9 mouse cellular contexts compared by ENCODE assay signal in genomic region chr12:102524760-102525159, GRCm38 (mm10). TPM values are rescaled to one million over a fixed set of nuclear protein-coding genes. Genes with fewer than 3 reads are reported as not detected.
A peak's percentile ranks its signal among the peaks of the same experiment; 100 is the strongest.
DNase-seq lines count a peak whose midpoint lies in the region; ATAC-seq and TF ChIP-seq lines count a peak whose summit lies in the region.
"Had no signal": no experiment of that assay in that cellular context is flagged by ENCODE, and none has a peak within 500 bp of the region (broad histone marks: within the 10 kb centered on the region; RNA-seq: fewer than 3 reads in every experiment).

No protein-coding gene starts in this region.

- TF ChIP-seq POLR2A in kidney, adult 2 months (IDR thresholded peaks at IDR 0.05; ENCODE audit: low read depth, low read length): no peak
- no peak for TF ChIP-seq POLR2A in ES-Bruce4 (IDR thresholded peaks at IDR 0.05; ENCODE audit: insufficient read depth, low read length)
- TF ChIP-seq POLR2A in lung, adult 2 months (IDR thresholded peaks at IDR 0.05; ENCODE audit: borderline replicate concordance, extremely low read depth, low read depth, low read length): no peak

- no peak overlapping the region for H3K4me2 ChIP-seq in forebrain, postnatal 0 days (ENCODE audit: low read depth)
- H3K4me2 ChIP-seq: liver, embryonic 15.5 days had no signal

- H3K4me3 ChIP-seq in kidney, adult 2 months (ENCODE audit: insufficient read depth, low read depth, low read length): no peak overlapping the region
- no peak overlapping the region for H3K4me3 ChIP-seq in ES-Bruce4 (ENCODE audit: low read depth, low read length)
- no peak overlapping the region for H3K4me3 ChIP-seq in forebrain, postnatal 0 days (ENCODE audit: low read depth, low read length)
- no peak overlapping the region for H3K4me3 ChIP-seq in lung, adult 2 months (replicated peaks; ENCODE audit: extremely low read depth, low read depth, low read length)
- H3K4me3 ChIP-seq: liver, embryonic 15.5 days had no signal

- H3K27me3 ChIP-seq in kidney, adult 2 months (replicated peaks; ENCODE audit: control insufficient read depth, insufficient read depth, low read length): no peaks in the 10 kb centered on the region
- H3K27me3 ChIP-seq in ES-Bruce4 (ENCODE audit: control insufficient read depth, insufficient read depth, low read length, poor library complexity, severe bottlenecking): no peaks in the 10 kb centered on the region
- H3K27me3 ChIP-seq in forebrain, postnatal 0 days (ENCODE audit: insufficient read depth, low read length): no peaks in the 10 kb centered on the region
- H3K27me3 ChIP-seq: liver, embryonic 15.5 days had no signal

- H3K36me3 ChIP-seq in kidney, adult 2 months (ENCODE audit: control insufficient read depth, insufficient read depth, low read length): no peaks in the 10 kb centered on the region
- no peaks in the 10 kb centered on the region for H3K36me3 ChIP-seq in ES-Bruce4 (ENCODE audit: control insufficient read depth, insufficient read depth, low read length, poor library complexity, severe bottlenecking)
- H3K36me3 ChIP-seq in forebrain, postnatal 0 days (ENCODE audit: insufficient read depth): no peaks in the 10 kb centered on the region
- H3K36me3 ChIP-seq: liver, embryonic 15.5 days had no signal

- peak; percentile 54 for ATAC-seq in forebrain, postnatal 0 days
- ATAC-seq in monocyte, adult 5-6 weeks (replicated peaks; ENCODE audit: insufficient number of reproducible peaks, low FRiP score, low TSS enrichment, poor library complexity, severe bottlenecking): no peak

- peak; percentile 51 for TF ChIP-seq CTCF in kidney, adult 2 months (conservative IDR thresholded peaks at IDR 0.05; ENCODE audit: insufficient read depth, insufficient read length, low read depth, low read length)
- TF ChIP-seq CTCF in ES-Bruce4 (IDR thresholded peaks at IDR 0.05; ENCODE audit: low read depth, low read length): peak; percentile 54
- TF ChIP-seq CTCF in forebrain, postnatal 0 days (IDR thresholded peaks at IDR 0.05; ENCODE audit: low read depth): peak; percentile 53
- TF ChIP-seq CTCF in lung, adult 2 months (IDR thresholded peaks at IDR 0.05; ENCODE audit: insufficient read depth, low read length): peak; percentile 29; the same call in 1 of the 2 replicates

- H3K4me1 ChIP-seq in kidney, adult 2 months (ENCODE audit: control insufficient read depth, insufficient read depth, low read length): no peaks in the 10 kb centered on the region; the same call in 1 of the 2 replicates
- H3K4me1 ChIP-seq in ES-Bruce4 (ENCODE audit: control insufficient read depth, insufficient read depth, low read length): no peaks in the 10 kb centered on the region
- no peaks in the 10 kb centered on the region for H3K4me1 ChIP-seq in forebrain, postnatal 0 days (ENCODE audit: insufficient read depth)
- H3K4me1 ChIP-seq in lung, adult 2 months (ENCODE audit: control insufficient read depth, insufficient read depth, low read length): peaks cover 8% of the 10 kb centered on the region

- H3K9ac ChIP-seq in ES-Bruce4 (ENCODE audit: low read depth, poor library complexity, severe bottlenecking): no peak overlapping the region
- H3K9ac ChIP-seq in forebrain, postnatal 0 days: no peak overlapping the region
- H3K9ac ChIP-seq: liver, embryonic 15.5 days had no signal

- no peak for TF ChIP-seq EP300 in ES-Bruce4 (IDR thresholded peaks at IDR 0.05; ENCODE audit: insufficient read depth, low read depth, low read length)

- H3K9me3 ChIP-seq in ES-Bruce4 (replicated peaks; ENCODE audit: control insufficient read depth, insufficient read depth, low read length, poor library complexity, severe bottlenecking): no peaks in the 10 kb centered on the region
- no peaks in the 10 kb centered on the region for H3K9me3 ChIP-seq in forebrain, postnatal 0 days (ENCODE audit: low read length)
- H3K9me3 ChIP-seq: liver, embryonic 15.5 days had no signal

- peak; percentile 55 for DNase-seq in kidney, adult 2 months
- DNase-seq in kidney, adult 11 months: no peak
- DNase-seq in adrenal gland, postnatal 36 days: peak; percentile 46 to 56
- peak; percentile 52 for DNase-seq in forebrain, postnatal 0 days
- no peak for DNase-seq in lung, adult 2 months
- DNase-seq in layer of hippocampus, adult 9-10 months (ENCODE audit: low spot score): no peak

- WGBS in kidney, adult 2 months: 17% methylated on average over 6 of the region's 6 CpGs
- 24% methylated on average over 6 of the region's 6 CpGs for WGBS in forebrain, postnatal 0 days
- 26% methylated on average over 6 of the region's 6 CpGs for WGBS in lung, adult 2 months

- H3K27ac ChIP-seq in kidney, adult 2 months (ENCODE audit: insufficient read depth, low read depth, low read length): no peak overlapping the region
- no peak overlapping the region for H3K27ac ChIP-seq in ES-Bruce4 (ENCODE audit: insufficient read depth, low read length)
- H3K27ac ChIP-seq in forebrain, postnatal 0 days (ENCODE audit: low read depth, low read length): no peak overlapping the region
- H3K27ac ChIP-seq: liver, embryonic 15.5 days had no signal

RNA-seq across cellular contexts. Expression of gene Chga, which starts 30.0 kb away (rescaled TPM):
- polyA plus RNA-seq in kidney, adult 2 months (2012; rRNA removed): 0.31 and 1.2 TPM in 2 replicates
- 4.4 and 4.5 TPM in 2 replicates for polyA plus RNA-seq in ES-Bruce4 (2011; ENCODE audit: insufficient read depth, insufficient read length, low read depth, missing spikeins)
- total RNA-seq in adrenal gland, postnatal 36 days (2021): 1,000 to 10,000 TPM; 1,253 to 1,514 TPM
- 108 and 123 TPM in 2 replicates for total RNA-seq in forebrain, postnatal 0 days (2014; rRNA removed)
- polyA plus RNA-seq in forebrain, postnatal 0 days (2015; fragmentation: Nextera tagmentation; extraction: Ambion mirVana): 130 and 171 TPM in 2 replicates
- 0.25 and 1.0 TPM in 2 replicates for polyA plus RNA-seq in lung, adult 2 months (2012; rRNA removed)
- not detected in 3 replicates for total RNA-seq in monocyte, adult 5-6 weeks (2017)

RNA-seq across cellular contexts. Expression of gene Golga5, which starts 55.8 kb away (rescaled TPM):
- 12.8 and 14.8 TPM in 2 replicates for polyA plus RNA-seq in kidney, adult 2 months (2012; rRNA removed)
- polyA plus RNA-seq in ES-Bruce4 (2011; ENCODE audit: insufficient read depth, insufficient read length, low read depth, missing spikeins): 32.9 and 34.8 TPM in 2 replicates
- total RNA-seq in adrenal gland, postnatal 36 days (2021): 10 to 100 TPM; 40.3 to 42.2 TPM
- total RNA-seq in forebrain, postnatal 0 days (2014; rRNA removed): 28.9 and 34.9 TPM in 2 replicates
- 24.4 and 25.6 TPM in 2 replicates for polyA plus RNA-seq in forebrain, postnatal 0 days (2015; fragmentation: Nextera tagmentation; extraction: Ambion mirVana)
- polyA plus RNA-seq in lung, adult 2 months (2012; rRNA removed): 10.0 and 11.9 TPM in 2 replicates
- total RNA-seq in monocyte, adult 5-6 weeks (2017): 57.5 to 95.6 TPM (median 78.2 TPM) in 3 replicates

Comparison
In these comparisons a context has a peak if more than half of its experiments do, and no peak if none do; other contexts are left out.
1. DNase-seq: peak in kidney, adult 2 months (single experiment), adrenal gland, postnatal 36 days (2 of 2) and forebrain, postnatal 0 days (single experiment); none in kidney, adult 11 months (single experiment), lung, adult 2 months (single experiment) and layer of hippocampus, adult 9-10 months (single experiment).
2. RNA of gene Chga, which starts 30.0 kb away (polyA plus RNA-seq): 130 to 171 TPM in forebrain, postnatal 0 days; 4.4 to 4.5 TPM in ES-Bruce4, 0.31 to 1.2 TPM in kidney, adult 2 months and 0.25 to 1.0 TPM in lung, adult 2 months; every median in the first group is over 10 times any median in the second.
3. Peak in every context shown above with its lines, with median percentiles within 50 percentile points of each other: CTCF ChIP-seq.